Mouse (Mus musculus): Measurements from ENCODE around the gene Klhl10.
A peak's percentile ranks its signal among the peaks of the same experiment; 100 is the strongest.

Klhl10 gene

GRCm38 (mm10) chr11:100465229-100465792 is 23.6 kb downstream of the Klhl10 start:
- DNase-seq (ENCODE audit: low spot score) = no peak

- no peak for DNase-seq (ENCODE audit: low spot score)
These were observed 24.1 kb downstream of the Klhl10 start for GRCm38 (mm10) chr11:100465833-100466232.

DNA sequence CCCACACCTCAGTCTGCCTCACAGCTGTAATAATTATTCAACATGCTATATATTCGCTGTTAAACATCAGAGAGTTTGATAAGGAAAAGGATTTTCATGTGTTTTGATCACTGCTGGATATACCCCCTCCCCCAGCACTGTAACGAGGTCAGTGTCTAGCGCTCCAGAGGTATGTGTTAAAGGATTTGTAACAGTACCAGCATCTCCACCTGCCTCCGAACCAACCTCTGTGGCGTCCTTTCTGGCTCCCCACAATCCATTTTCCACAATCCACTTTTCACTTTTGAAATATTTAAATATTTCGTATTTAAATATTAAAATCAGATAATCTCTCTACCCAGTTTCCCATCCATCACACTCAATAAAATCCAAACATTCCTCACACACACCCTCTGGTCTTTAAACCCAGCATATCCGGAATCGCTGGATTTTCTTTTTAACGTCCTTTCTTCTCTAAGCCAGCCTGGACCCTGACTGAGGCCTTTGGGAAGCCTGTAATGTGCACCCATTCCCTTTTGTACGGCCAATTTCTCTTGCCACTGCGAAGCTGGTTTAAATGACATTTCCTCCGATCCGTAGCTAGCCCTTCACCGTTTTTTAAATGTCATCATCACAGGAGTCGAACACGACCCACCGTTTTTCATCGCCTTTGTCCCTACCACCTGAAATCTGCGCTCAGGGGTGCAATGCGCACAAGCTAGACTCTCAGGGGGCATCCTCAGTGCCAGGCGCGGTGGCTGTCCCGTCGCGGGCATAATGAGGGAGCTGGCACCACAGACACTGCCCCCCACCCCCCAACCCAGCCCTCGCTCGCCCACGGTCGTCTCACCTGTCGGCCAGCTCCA is 29.9 kb downstream of the Klhl10 start:
- DNase-seq (ENCODE audit: low spot score) = no peak

- DNase-seq (ENCODE audit: low spot score) = peak; percentile 91
These were observed 30.6 kb downstream of the Klhl10 start, which contains the start of gene Klhl11 for GRCm38 (mm10) chr11:100472197-100472934. Gene Klhl11 (minus strand): TSS chr11:100472741.

- no peak for DNase-seq (ENCODE audit: low spot score)
These were observed 31.2 kb downstream of the Klhl10 start for GRCm38 (mm10) chr11:100472935-100473295.

GRCm38 (mm10) chr11:100476281-100476680 is 34.6 kb downstream of the Klhl10 start:
- no peak for DNase-seq (ENCODE audit: low spot score)

DNA sequence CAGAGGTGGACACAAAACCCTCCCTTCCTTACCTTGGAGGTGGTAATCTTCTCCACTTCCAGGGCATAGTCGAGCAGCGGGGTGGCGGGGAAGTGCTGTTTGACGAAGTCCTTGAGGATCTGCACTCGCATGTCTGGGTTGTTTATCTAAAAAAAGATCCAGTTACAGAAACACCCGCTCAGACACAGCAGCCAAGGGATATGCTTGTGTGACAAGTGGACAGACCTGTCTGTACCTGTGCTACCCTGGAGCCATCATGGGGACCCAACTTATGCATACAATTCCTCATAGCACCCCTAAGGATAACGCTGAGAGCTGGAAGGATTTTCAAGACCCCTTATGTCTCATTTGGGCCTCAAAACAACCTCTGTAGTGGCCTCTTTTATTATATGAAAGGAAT is 37.4 kb downstream of the Klhl10 start:
- DNase-seq (ENCODE audit: low spot score) = no peak

DNA sequence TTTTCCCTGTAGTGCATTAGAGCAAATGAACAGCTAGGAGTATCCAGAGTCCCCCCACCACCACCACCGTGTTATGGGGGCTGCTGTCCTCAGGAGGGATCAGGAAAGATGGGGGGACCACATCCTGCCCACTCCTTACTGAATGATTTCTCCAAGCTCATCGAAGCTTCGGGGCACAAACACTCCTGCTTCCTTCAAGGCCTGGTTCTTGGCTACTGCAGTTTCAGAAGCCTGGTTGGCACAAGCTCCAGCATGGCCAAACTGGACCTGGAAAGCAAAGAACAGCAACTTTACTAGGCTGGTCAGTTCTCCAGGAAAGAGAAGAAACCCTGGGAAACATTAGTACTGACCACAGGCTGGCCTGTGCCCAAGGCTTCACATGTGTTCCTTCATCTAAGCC is 42.7 kb downstream of the Klhl10 start:
- DNase-seq (ENCODE audit: low spot score) = no peak

DNA sequence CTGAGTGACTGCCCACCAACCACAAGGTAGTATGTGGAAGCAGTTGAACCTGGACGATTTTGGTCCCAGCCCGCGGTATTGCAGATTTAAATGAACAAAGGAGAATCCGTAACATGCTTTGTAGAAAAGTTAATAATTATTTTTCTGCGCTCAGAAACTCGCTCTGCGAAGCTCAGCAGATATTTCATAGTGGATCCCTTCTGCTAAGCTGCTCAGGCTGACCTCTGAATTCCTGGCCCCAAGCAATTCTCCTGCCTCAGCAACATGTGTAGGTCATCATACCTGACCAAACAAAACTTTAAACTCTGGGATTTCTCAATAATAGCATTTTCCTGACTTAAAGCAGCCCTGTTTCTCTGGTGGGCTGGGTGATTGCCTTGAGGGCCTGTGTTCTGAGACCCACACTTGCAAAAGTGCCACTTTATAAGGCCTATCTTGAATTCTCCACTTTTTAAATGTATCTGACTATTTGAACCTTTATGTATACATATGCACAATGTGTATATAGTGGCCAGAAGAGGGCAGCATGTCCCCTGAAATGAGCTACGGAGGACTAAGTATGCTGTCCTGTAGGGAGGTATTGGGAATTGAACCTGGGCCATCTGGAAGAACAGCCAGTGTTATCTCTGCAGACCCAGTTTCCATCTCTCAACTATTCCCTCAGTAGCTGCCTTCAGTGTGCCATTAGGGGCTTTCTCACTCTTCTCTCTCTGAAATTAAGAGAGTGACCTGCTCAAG is 44.3 kb downstream of the Klhl10 start:
- no peak for DNase-seq (ENCODE audit: low spot score)

GRCm38 (mm10) chr11:100490951-100491350 is 49.2 kb downstream of the Klhl10 start:
- no peak for DNase-seq (ENCODE audit: low spot score)

- no peak for DNase-seq (ENCODE audit: low spot score)
These were observed 52.1 kb downstream of the Klhl10 start for GRCm38 (mm10) chr11:100493771-100494170.

DNA sequence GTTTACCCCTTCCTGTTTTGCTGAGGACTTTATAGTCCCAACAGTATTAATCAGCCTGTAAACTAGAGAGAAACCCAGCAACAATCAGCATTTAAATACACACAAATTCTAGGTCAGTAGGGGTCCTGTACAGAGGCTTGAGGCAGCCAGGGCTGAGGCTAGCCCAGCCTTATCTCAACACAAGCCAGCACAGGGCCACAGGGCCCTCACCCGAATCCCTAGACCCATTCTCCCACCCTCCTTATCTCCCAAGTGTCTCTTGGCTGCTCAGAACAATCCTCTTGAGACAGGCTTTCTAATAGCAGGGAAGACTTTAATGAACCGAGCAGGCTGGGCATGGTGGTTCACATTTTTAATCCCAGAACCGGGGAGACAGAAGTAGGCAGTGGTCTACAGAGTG is 58.5 kb downstream of the Klhl10 start:
- no peak for DNase-seq (ENCODE audit: low spot score)

GRCm38 (mm10) chr11:100500651-100501050 is 58.9 kb downstream of the Klhl10 start:
- no peak for DNase-seq (ENCODE audit: low spot score)

GRCm38 (mm10) chr11:100501321-100501720 is 59.6 kb downstream of the Klhl10 start:
- DNase-seq (ENCODE audit: low spot score) = no peak

- no peak for DNase-seq (ENCODE audit: low spot score)
These were observed 63.4 kb downstream of the Klhl10 start for GRCm38 (mm10) chr11:100504990-100505660.

GRCm38 (mm10) chr11:100505997-100506396 is 64.3 kb downstream of the Klhl10 start:
- DNase-seq (ENCODE audit: low spot score) = no peak
